Mouse (Mus musculus) hindbrain, embryonic 14.5 days (tissue): Measurements from ENCODE around the gene Cfl2. TPM values are rescaled to one million over a fixed set of nuclear protein-coding genes. Genes with fewer than 3 reads are reported as not detected.

Experiments
- ATAC-seq: fragments of 200-750 bp; cut with Nextera tagmentation; 2 replicates; pipeline ENCODE4 v1.8.0; 2017; ENCODE audit warnings: moderate number of reproducible peaks, mild to moderate bottlenecking, moderate TSS enrichment, moderate library complexity; ENCODE audit not compliant: low FRiP score
- DNase-seq: peaks from one replicate; pipeline ENCODE4 v3.0.0-alpha.2; 2015; ENCODE audit warnings: low spot score
- H3K27ac ChIP-seq: fragments of 300-500 bp; sonication (generic); 2 replicates; pipeline ENCODE4 v1.5.1; 2014; ENCODE audit warnings: mild to moderate bottlenecking, moderate library complexity
- H3K27me3 ChIP-seq: fragments of 300-500 bp; sonication (generic); 2 replicates; pipeline ENCODE4 v1.6.1; 2014; ENCODE audit warnings: mild to moderate bottlenecking, low read length, mixed read lengths; ENCODE audit not compliant: control insufficient read depth, insufficient read depth
- H3K36me3 ChIP-seq: fragments of 300-500 bp; sonication (generic); replicated peaks from 2 replicates; pipeline ENCODE4 v1.6.1; 2014; ENCODE audit not compliant: control insufficient read depth, insufficient read depth
- H3K4me1 ChIP-seq: fragments of 300-500 bp; sonication (generic); replicated peaks from 2 replicates; pipeline ENCODE4 v1.6.1; 2014; ENCODE audit warnings: antibody characterized with exemption, low read length, mixed read lengths; ENCODE audit not compliant: control insufficient read depth, insufficient read depth
- H3K4me2 ChIP-seq: fragments of 300-500 bp; sonication (generic); replicated peaks from 2 replicates; pipeline ENCODE4 v1.6.1; 2014; ENCODE audit warnings: mild to moderate bottlenecking, moderate library complexity
- H3K4me3 ChIP-seq: fragments of 300-500 bp; sonication (generic); replicated peaks from 2 replicates; pipeline ENCODE4 v1.5.1; 2014; ENCODE audit warnings: mild to moderate bottlenecking, low read length
- H3K9ac ChIP-seq: fragments of 300-500 bp; sonication (generic); 2 replicates; pipeline ENCODE4 v1.6.1; 2014
- H3K9me3 ChIP-seq: fragments of 300-500 bp; sonication (generic); 2 replicates; pipeline ENCODE4 v1.6.1; 2016; ENCODE audit warnings: low read length; ENCODE audit not compliant: control insufficient read depth
- WGBS: fragments of 180-500 bp; shearing (Covaris S2); extraction: QIAGEN DNeasy Blood & Tissue Kit; methylation state at CpG from one replicate; pipeline ENCODE4 v1.1.7; 2014; 5-methylcytosine and 5-hydroxymethylcytosine counted together
- polyA plus RNA-seq: library from polyadenylated mRNA; unstranded; fragments of >200 nt; fragmentation: Nextera tagmentation; extraction: Ambion mirVana; gene quantifications from 2 replicates; pipeline ENCODE4 v1.2.1, GENCODE M21; 2014

Gene Cfl2
- polyA plus RNA-seq, 1 experiment from 2014 or later = 347 TPM

DNA sequence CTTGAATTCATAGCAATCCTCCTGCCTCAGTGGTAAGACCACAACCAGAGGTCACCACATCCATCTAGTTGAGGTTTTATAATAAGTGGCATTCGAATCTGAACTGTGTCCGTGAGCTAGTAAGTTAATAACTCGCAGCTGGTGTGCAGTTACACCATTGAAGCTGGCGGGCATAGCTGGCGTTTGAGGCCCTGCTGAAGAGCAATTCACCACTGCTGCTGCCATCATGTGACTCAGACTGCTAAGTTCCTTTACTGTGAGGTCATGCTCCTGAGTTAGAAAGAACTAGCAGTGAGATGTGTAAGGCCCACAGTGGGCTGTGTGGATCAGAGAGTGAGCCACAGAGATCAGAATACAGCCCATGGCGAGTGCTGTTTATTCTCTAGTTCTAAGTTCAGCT, 12.0 kb upstream of the Cfl2 start:
- H3K9ac ChIP-seq = no peak overlapping the region
- no peaks in the 10 kb centered on the region for H3K36me3 ChIP-seq
- no peak overlapping the region for H3K27ac ChIP-seq
- H3K4me2 ChIP-seq = no peak overlapping the region
- WGBS = 82% methylated on average over 6 of the region's 6 CpGs
- H3K4me3 ChIP-seq = no peak overlapping the region
- DNase-seq = no peak
- no peaks in the 10 kb centered on the region for H3K9me3 ChIP-seq
- no peak for ATAC-seq
- no peaks in the 10 kb centered on the region for H3K27me3 ChIP-seq
- H3K4me1 ChIP-seq = no peaks in the 10 kb centered on the region

DNA sequence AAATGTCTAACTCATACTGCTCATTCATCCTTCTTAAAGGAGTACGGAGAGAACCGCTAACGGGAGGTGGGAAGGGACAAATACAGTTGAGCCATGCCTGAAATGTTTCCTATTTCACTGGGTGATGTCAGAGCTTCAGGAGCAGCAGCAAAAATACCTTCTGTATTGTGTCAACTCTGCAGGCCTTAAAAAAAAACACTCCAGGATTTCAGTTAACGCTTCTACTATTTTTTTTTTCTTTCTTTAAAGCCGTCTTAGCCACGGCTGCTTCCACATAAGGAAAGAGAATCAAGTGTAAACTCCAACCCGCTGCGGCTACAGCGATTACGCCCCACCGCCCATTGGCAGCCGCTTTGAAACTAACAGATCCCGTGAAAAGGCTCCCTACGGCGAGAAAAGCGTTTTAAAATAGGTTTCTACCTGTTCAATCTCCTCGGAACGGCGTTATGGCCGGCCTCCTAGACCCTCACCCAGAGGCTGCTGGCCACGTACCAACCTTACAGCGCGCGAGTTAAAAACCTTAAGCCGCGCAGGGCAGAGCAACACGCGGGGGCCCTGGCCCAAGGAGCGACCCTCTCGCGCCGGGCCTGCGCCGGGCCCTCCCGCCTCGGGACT, 579 bp downstream of the Cfl2 start:
- no peaks in the 10 kb centered on the region for H3K9me3 ChIP-seq
- H3K4me2 ChIP-seq = peak overlapping the region; percentile 83
- under 1% methylated on average over 36 of the region's 36 CpGs for WGBS
- ATAC-seq (no peak), DNase-seq (peak; percentile 72)
- H3K4me3 ChIP-seq = peak overlapping the region; percentile 90
- H3K36me3 ChIP-seq = peaks cover 30% of the 10 kb centered on the region
- H3K27ac ChIP-seq = peak overlapping the region; percentile 99
- H3K27me3 ChIP-seq = no peaks in the 10 kb centered on the region
- H3K9ac ChIP-seq = peak overlapping the region; percentile 99
- H3K4me1 ChIP-seq = peaks cover 20% of the 10 kb centered on the region

DNA sequence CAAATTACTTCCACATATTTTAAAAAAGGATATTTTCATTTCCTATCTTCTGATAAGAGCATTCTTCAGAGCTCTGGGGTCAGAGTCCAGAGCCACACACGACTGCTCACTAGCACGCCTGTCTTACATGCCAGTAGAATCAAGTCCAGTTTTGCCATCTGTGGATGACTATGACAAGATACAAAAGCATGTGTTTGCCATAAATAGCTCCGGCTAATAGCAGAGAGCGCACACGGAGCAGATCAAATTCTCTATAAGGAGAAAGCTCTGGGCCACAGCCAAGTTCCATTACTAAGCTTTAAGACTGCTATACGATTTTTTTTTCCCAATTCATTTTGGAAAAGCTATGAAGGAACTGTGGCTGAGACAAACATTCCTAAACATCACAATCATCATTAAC, 3.1 kb downstream of the Cfl2 start:
- H3K4me1 ChIP-seq = peaks cover 20% of the 10 kb centered on the region
- no peaks in the 10 kb centered on the region for H3K9me3 ChIP-seq
- H3K27me3 ChIP-seq = no peaks in the 10 kb centered on the region
- 56% methylated on average over 6 of the region's 6 CpGs for WGBS
- H3K27ac ChIP-seq = no peak overlapping the region
- peak overlapping the region; percentile 33 for H3K4me2 ChIP-seq
- no peak overlapping the region for H3K9ac ChIP-seq
- no peak for DNase-seq
- H3K4me3 ChIP-seq = no peak overlapping the region
- no peak for ATAC-seq
- H3K36me3 ChIP-seq = peaks cover 46% of the 10 kb centered on the region

DNA sequence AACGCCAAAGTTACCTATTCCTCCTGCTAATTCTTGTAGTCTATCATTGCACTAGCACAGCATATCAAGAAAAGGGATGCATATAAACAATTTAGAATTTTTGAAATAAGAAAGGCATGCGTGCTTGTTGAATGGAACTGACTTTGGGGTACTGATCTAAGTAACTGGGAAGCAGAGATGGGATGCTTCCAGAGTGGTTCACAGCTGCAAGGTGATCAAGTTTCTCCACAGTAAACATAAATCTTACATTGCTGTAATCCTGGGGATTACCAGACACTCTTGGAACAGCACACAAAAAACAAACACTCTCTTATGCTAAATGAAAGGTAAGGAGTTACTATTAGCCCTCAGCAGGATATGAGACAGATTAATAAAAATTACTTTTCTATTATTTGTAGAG, 12.1 kb downstream of the Cfl2 start:
- Histone ChIP-seq H3K9ac (no peak overlapping the region), H3K27me3 (no peaks in the 10 kb centered on the region), H3K4me3 (no peak overlapping the region), H3K4me2 (no peak overlapping the region), H3K27ac (no peak overlapping the region), H3K4me1 (no peaks in the 10 kb centered on the region), H3K36me3 (peaks cover 8% of the 10 kb centered on the region; the same call in 1 of the 2 replicates), H3K9me3 (no peaks in the 10 kb centered on the region)
- WGBS = 89% methylated on average over 2 of the region's 2 CpGs
- no peak for DNase-seq
- ATAC-seq = no peak

DNA sequence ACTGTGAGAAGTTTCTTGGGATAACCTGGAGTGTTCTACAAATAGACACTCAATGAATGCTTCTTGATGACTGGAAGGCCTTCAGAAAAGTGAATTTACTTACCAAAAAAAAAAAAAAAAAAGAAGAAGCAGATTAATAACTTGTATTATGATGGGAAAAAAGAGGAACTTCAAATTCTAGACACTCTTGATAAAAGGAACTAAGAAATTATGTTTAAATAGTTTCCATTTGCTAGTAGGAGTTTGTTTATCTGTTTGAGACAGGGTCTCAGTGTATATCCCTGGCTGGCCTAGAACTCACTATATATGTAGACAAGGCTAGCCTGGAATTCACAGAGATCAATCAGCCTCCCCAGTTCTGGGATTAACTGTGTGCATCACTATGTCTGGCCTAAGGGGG, 18.3 kb downstream of the Cfl2 start:
- Histone ChIP-seq H3K4me2 (no peak overlapping the region), H3K27me3 (no peaks in the 10 kb centered on the region), H3K9me3 (no peaks in the 10 kb centered on the region), H3K4me1 (no peaks in the 10 kb centered on the region), H3K4me3 (no peak overlapping the region), H3K36me3 (no peaks in the 10 kb centered on the region), H3K27ac (no peak overlapping the region), H3K9ac (no peak overlapping the region)
- DNase-seq (no peak), ATAC-seq (no peak)

DNA sequence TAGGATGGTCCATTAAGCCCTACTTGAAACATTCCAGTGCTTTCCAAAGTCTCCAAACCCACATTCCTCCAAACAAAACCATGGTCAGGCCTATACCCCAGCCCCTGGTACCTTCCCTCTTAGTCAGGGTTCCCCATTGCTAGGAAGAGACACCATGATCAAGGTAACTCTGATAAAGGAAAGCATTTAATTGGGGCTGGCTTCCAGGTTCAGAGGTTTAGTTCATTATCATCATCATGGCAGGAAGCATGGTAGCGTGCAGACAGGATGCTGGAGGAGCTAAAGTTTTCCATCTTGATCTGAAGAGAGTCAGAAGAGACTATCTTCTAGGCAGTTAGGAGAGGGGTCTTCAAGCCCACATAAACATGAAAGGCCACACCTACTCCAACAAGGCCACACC, 21.1 kb downstream of the Cfl2 start:
- Histone ChIP-seq H3K9ac (no peak overlapping the region), H3K36me3 (no peaks in the 10 kb centered on the region), H3K4me3 (no peak overlapping the region), H3K4me2 (no peak overlapping the region), H3K4me1 (no peaks in the 10 kb centered on the region), H3K27me3 (no peaks in the 10 kb centered on the region), H3K9me3 (no peaks in the 10 kb centered on the region), H3K27ac (no peak overlapping the region)
- no peak for DNase-seq
- ATAC-seq = no peak
- WGBS = 88% methylated on average over 1 of the region's 1 CpGs

DNA sequence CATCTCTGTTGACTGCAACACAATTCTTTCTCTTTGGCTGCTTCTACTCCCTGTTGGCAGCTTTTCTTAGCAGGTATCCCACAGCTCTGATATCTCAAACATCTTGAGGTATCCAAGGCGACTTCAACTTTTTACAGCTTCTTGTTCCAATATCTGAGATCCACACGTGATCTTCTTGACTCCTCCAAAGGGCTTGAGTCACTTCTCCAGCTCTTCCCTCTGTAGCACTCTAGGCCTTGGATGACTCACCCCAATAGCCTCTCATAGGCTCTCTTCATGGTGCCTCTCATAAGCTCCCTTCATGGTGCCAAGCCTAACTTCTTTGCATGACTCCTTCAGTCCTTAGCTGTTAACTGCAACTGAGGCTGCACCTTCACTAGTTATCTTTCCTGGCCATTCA, 22.9 kb downstream of the Cfl2 start:
- Histone ChIP-seq H3K9ac (no peak overlapping the region), H3K27ac (no peak overlapping the region), H3K4me3 (no peak overlapping the region), H3K27me3 (no peaks in the 10 kb centered on the region), H3K9me3 (no peaks in the 10 kb centered on the region), H3K4me1 (0 out of 2 replicates have a peak, but pooled peaks cover 3% of the 10 kb centered on the region), H3K4me2 (no peak overlapping the region), H3K36me3 (no peaks in the 10 kb centered on the region)
- 79% methylated on average over 2 of the region's 2 CpGs for WGBS
- ATAC-seq = no peak
- no peak for DNase-seq

DNA sequence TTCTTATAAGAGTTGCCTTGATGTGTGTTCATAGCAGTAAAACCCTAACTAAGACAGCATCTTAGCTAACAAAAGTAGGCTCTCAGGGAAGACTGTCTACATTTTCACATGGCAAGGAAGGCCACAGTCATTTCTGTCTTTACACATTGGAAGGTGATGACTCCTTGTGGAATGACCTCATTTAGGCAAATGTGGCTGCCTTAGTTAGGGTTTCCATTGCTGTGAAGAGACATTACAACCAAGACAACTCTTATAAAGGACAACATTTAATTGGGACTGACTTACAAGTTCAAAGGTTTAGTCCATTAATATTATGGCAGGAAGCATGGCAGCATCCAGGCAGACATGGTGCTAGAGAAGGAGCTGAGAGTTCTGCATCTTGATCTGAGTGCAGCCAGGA, 23.7 kb downstream of the Cfl2 start:
- H3K27ac ChIP-seq = no peak overlapping the region
- H3K36me3 ChIP-seq = no peaks in the 10 kb centered on the region
- ATAC-seq (no peak), DNase-seq (no peak)
- no peak overlapping the region for H3K4me3 ChIP-seq
- H3K27me3 ChIP-seq = no peaks in the 10 kb centered on the region
- H3K9me3 ChIP-seq = no peaks in the 10 kb centered on the region
- H3K9ac ChIP-seq = no peak overlapping the region
- H3K4me2 ChIP-seq = no peak overlapping the region
- H3K4me1 ChIP-seq = 0 out of 2 replicates have a peak, but pooled peaks cover 5% of the 10 kb centered on the region

DNA sequence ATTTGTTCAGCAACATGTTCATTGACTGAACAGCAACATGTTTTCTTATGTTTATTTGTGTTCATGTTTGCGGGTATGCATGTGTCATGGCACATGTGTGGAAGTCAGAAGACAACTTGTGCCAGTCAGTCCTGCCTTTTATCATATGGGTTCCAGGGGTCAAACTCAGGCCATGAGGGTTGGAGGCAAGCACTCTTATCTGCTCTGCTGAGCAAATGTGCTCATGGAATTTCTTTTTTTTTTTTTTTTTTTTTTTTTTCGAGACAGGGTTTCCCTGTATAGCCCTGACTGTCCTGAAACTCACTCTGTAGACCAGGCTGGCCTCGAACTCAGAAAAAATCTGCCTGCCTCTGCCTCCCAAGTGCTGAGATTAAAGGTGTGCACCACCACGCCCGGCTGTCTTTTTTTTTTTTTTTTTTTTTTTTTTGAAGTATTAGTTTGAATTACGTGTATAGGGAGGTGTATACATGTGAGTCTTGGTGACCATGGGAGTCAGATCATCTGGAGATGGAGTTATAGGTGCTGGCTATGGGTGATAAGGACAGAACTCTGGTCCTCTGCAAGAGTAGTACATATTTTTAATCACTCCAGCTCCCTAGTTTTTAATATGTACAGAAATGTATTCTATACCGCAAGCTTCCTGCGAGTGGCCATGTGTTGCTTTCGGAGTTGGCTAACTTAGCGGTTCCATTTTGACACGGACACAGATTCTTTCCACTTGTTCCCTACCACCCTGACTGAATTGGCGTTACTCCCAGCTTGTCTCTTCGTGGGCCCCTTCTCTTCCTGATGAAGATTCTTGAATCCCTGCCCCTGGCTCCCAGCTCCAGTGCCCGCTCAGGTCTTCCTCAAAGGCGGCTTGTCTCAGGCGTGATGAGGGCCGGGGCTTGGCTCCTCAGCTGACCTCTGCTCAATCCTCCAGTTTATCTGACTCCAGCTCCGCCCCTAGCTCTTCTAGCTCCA, 26.8 kb downstream of the Cfl2 start:
- Histone ChIP-seq H3K9ac (no peak overlapping the region), H3K27ac (no peak overlapping the region), H3K36me3 (no peaks in the 10 kb centered on the region), H3K4me2 (no peak overlapping the region), H3K9me3 (no peaks in the 10 kb centered on the region), H3K4me3 (no peak overlapping the region), H3K4me1 (0 out of 2 replicates have a peak, but pooled peaks cover 5% of the 10 kb centered on the region), H3K27me3 (no peaks in the 10 kb centered on the region)
- ATAC-seq = 0 out of 2 replicates have a peak, but pooled peaks have one; percentile 24
- 80% methylated on average over 17 of the region's 18 CpGs for WGBS
- DNase-seq = no peak
